Mouse (Mus musculus): ENCODE measurements around the gene Dnaaf2. TPM values are rescaled to one million over a fixed set of nuclear protein-coding genes. Genes with fewer than 3 reads are reported as not detected.

Gene Dnaaf2
- polyA plus RNA-seq, 1 experiment from 2014 or later: 3.4 TPM

GRCm38 (mm10) chr12:69229251-69229650, 31.0 kb upstream of the Dnaaf2 start:
- 64% methylated on average over 2 of the region's 2 CpGs for WGBS
- no peaks in the 10 kb centered on the region for H3K9me3 ChIP-seq (ENCODE audit: control insufficient read depth)
- H3K9ac ChIP-seq (ENCODE audit: low read depth, low read length): no peak overlapping the region
- no peaks in the 10 kb centered on the region for H3K4me1 ChIP-seq (replicated peaks; ENCODE audit: control insufficient read depth, insufficient read depth, low read length)
- no peaks in the 10 kb centered on the region for H3K27me3 ChIP-seq (replicated peaks; ENCODE audit: control insufficient read depth, insufficient read depth, low read length)
- peak; percentile 52 for TF ChIP-seq CTCF (IDR thresholded peaks at IDR 0.05; ENCODE audit: low read depth)
- H3K27ac ChIP-seq (ENCODE audit: low read depth, low read length): no peak overlapping the region
- ATAC-seq: no peak
- H3K4me3 ChIP-seq (ENCODE audit: low read depth, low read length): no peak overlapping the region
- no peak overlapping the region for H3K4me2 ChIP-seq (replicated peaks; ENCODE audit: low read depth)
- no peaks in the 10 kb centered on the region; the same call in 1 of the 2 replicates for H3K36me3 ChIP-seq (ENCODE audit: control insufficient read depth, insufficient read depth)

DNA sequence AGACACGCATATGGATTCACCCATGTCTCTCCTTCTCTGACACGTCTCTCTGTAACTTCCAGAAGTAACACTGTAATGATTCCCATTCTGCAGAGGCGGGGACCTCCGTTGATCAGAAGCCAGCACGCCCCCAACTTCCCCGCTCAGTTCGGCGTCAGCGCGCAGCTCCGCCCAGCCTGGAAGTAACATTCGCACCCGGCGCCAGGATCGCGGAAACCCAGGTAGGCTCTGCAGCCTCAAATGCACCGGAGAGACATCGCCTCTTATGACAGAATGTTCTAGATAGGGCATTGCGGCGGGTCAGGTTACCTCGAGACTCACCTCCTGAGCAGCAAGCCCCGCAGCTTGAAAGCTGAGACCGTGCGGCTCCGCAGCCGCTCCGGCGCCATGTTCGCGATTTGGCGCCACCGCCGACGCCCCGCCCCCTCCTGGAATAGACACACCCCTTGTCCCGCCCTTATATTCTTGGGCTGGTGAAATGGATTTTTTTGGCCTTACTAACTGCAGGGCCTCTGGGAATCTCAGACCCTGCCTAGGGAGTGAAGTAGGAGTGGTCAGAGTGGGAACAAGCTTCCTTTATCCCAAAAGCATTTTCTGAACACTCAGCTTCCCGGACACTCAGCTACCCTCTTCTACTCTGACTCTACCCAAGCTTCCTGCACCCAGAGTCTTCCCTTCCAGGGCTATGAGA, 29.7 kb upstream of the Dnaaf2 start, which contains the start of gene Pole2:
Gene Pole2, minus strand, starts transcription at position 420 of the 691 bp plus-strand sequence.
- peak within 1 kb of the TSS; percentile 58 for H3K9ac ChIP-seq (ENCODE audit: low read depth, low read length)
- no peaks in the 10 kb centered on the region for H3K9me3 ChIP-seq (ENCODE audit: control insufficient read depth)
- under 1% methylated on average over 37 of the region's 37 CpGs for WGBS
- ATAC-seq: peak; percentile 92
- H3K27ac ChIP-seq (ENCODE audit: low read depth, low read length): peak within 1 kb of the TSS; percentile 77; the same call in 1 of the 2 replicates
- no peaks in the 10 kb centered on the region for H3K27me3 ChIP-seq (replicated peaks; ENCODE audit: control insufficient read depth, insufficient read depth, low read length)
- TF ChIP-seq CTCF (IDR thresholded peaks at IDR 0.05; ENCODE audit: low read depth): no peak
- peak within 1 kb of the TSS; percentile 86 for H3K4me3 ChIP-seq (ENCODE audit: low read depth, low read length)
- peak within 1 kb of the TSS; percentile 71 for H3K4me2 ChIP-seq (replicated peaks; ENCODE audit: low read depth)
- no peaks in the 10 kb centered on the region; the same call in 1 of the 2 replicates for H3K36me3 ChIP-seq (ENCODE audit: control insufficient read depth, insufficient read depth)
- no peaks in the 10 kb centered on the region for H3K4me1 ChIP-seq (replicated peaks; ENCODE audit: control insufficient read depth, insufficient read depth, low read length)

- Histone ChIP-seq H3K9me3 (ENCODE audit: control insufficient read depth) (no peaks in the 10 kb centered on the region), H3K27me3 (replicated peaks; ENCODE audit: control insufficient read depth, insufficient read depth, low read length) (no peaks in the 10 kb centered on the region), H3K36me3 (ENCODE audit: control insufficient read depth, insufficient read depth) (peaks cover 30% of the 10 kb centered on the region; the same call in 1 of the 2 replicates), H3K9ac (ENCODE audit: low read depth, low read length) (no peak overlapping the region), H3K4me1 (replicated peaks; ENCODE audit: control insufficient read depth, insufficient read depth, low read length) (no peaks in the 10 kb centered on the region), H3K4me3 (ENCODE audit: low read depth, low read length) (no peak overlapping the region), H3K4me2 (replicated peaks; ENCODE audit: low read depth) (no peak overlapping the region), H3K27ac (ENCODE audit: low read depth, low read length) (no peak overlapping the region)
- 85% methylated on average over 19 of the region's 19 CpGs for whole genome bisulfite sequencing
- TF ChIP-seq CTCF (IDR thresholded peaks at IDR 0.05; ENCODE audit: low read depth): no peak
- peak; percentile 45; the same call in 1 of the 2 replicates for ATAC-seq
These were observed 22.5 kb upstream of the Dnaaf2 start for GRCm38 (mm10) chr12:69220613-69221277.

DNA sequence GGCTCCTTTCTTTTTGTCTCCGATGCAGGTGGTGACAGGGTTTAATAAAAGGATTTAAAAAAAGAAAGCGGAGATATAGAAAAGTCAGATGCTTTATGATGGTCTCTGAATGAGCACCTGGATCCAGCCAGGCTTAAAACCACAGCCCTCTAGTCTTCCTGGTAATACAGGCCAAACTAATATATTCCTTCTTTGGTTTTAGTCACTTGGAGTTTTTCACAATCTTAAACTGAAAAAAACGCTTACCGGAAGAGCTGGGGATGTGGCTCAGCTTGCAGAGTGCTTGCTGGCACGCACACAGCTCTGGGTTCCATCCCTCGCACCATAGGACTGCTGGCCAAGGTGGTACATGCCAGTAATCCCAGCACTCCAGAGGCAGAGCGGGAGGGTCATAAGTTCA, 18.4 kb upstream of the Dnaaf2 start:
- Histone ChIP-seq H3K4me2 (replicated peaks; ENCODE audit: low read depth) (no peak overlapping the region), H3K36me3 (ENCODE audit: control insufficient read depth, insufficient read depth) (peaks cover 37% of the 10 kb centered on the region), H3K27ac (ENCODE audit: low read depth, low read length) (no peak overlapping the region), H3K9ac (ENCODE audit: low read depth, low read length) (no peak overlapping the region), H3K4me3 (ENCODE audit: low read depth, low read length) (no peak overlapping the region), H3K9me3 (ENCODE audit: control insufficient read depth) (no peaks in the 10 kb centered on the region), H3K4me1 (replicated peaks; ENCODE audit: control insufficient read depth, insufficient read depth, low read length) (no peaks in the 10 kb centered on the region), H3K27me3 (replicated peaks; ENCODE audit: control insufficient read depth, insufficient read depth, low read length) (no peaks in the 10 kb centered on the region)
- TF ChIP-seq CTCF (IDR thresholded peaks at IDR 0.05; ENCODE audit: low read depth): no peak
- 92% methylated on average over 7 of the region's 7 CpGs for WGBS
- no peak for ATAC-seq

DNA sequence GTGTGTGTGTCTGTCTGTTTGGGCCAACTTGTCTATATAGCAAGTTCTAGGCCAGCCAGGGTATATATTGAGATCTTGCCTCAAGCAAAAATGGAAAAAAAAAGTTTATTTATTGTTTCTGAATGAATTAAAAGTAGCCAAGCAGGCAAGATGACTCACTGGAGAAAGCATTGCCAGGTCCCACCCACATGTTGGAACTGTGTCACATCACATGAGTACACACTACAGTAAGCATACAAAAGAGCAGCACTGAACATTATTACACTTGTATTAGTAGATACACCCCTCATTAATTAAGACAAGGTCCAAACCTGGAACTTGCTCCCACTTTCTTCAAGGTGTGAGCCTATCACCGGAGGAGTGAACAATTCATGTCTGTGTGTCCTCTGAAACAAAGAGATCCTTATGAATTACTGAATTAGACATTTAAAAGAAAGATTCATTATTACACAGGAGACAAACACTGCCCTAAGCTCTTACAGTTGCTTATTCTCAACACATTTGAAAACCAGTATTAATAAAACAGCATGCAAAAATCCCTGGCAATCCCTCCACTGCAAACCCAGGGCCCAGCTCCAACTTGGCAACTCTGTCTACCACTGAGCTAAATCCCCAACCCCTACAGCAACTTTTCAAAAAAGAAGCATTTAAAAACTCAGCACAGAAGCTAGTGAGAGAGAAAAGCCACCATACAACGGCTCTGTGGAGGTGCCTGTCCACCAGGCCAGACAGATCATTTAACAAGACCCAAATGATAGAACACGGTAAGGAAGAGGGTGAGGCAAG, 17.0 kb upstream of the Dnaaf2 start:
- no peak for TF ChIP-seq CTCF (IDR thresholded peaks at IDR 0.05; ENCODE audit: low read depth)
- H3K4me2 ChIP-seq (replicated peaks; ENCODE audit: low read depth): no peak overlapping the region
- no peak overlapping the region for H3K27ac ChIP-seq (ENCODE audit: low read depth, low read length)
- peaks cover 25% of the 10 kb centered on the region for H3K36me3 ChIP-seq (ENCODE audit: control insufficient read depth, insufficient read depth)
- no peak overlapping the region for H3K4me3 ChIP-seq (ENCODE audit: low read depth, low read length)
- no peaks in the 10 kb centered on the region for H3K4me1 ChIP-seq (replicated peaks; ENCODE audit: control insufficient read depth, insufficient read depth, low read length)
- H3K9ac ChIP-seq (ENCODE audit: low read depth, low read length): no peak overlapping the region
- no peaks in the 10 kb centered on the region for H3K9me3 ChIP-seq (ENCODE audit: control insufficient read depth)
- 88% methylated on average over 3 of the region's 3 CpGs for WGBS
- no peaks in the 10 kb centered on the region for H3K27me3 ChIP-seq (replicated peaks; ENCODE audit: control insufficient read depth, insufficient read depth, low read length)
- no peak for ATAC-seq

DNA sequence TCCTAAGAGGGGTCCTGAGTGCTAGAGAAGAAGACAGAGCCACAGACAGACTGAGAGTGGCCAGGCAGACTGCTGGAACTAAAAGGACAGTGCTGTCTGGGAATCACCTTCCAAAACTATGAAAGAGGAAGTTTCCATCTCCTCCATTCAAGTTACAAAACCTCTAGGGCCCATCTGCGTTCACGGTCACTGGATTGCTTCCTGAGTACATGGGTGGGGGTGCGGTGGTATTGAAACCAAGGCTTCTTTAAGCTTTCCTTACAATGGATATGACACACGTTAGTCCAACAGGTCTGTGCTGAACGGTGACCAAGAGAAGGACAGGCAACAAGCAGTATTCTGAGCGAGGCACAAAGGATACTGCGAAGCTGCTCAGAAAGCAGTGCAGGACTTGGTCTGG, 16.2 kb upstream of the Dnaaf2 start:
- H3K36me3 ChIP-seq (ENCODE audit: control insufficient read depth, insufficient read depth): peaks cover 19% of the 10 kb centered on the region
- no peaks in the 10 kb centered on the region for H3K4me1 ChIP-seq (replicated peaks; ENCODE audit: control insufficient read depth, insufficient read depth, low read length)
- H3K27ac ChIP-seq (ENCODE audit: low read depth, low read length): no peak overlapping the region; the same call in 1 of the 2 replicates
- TF ChIP-seq CTCF (IDR thresholded peaks at IDR 0.05; ENCODE audit: low read depth): no peak
- 90% methylated on average over 7 of the region's 7 CpGs for WGBS
- no peaks in the 10 kb centered on the region for H3K27me3 ChIP-seq (replicated peaks; ENCODE audit: control insufficient read depth, insufficient read depth, low read length)
- H3K4me3 ChIP-seq (ENCODE audit: low read depth, low read length): no peak overlapping the region
- no peak for ATAC-seq
- no peak overlapping the region for H3K4me2 ChIP-seq (replicated peaks; ENCODE audit: low read depth)
- no peaks in the 10 kb centered on the region for H3K9me3 ChIP-seq (ENCODE audit: control insufficient read depth)
- H3K9ac ChIP-seq (ENCODE audit: low read depth, low read length): no peak overlapping the region

All from intestine, postnatal 0 days (tissue).